Mouse (Mus musculus) kidney, adult 2 months (tissue): ENCODE measurements at regions not wholly inside any gene's neighbourhood (a gene's known extent, or its start where the extent isn't known, plus 50 kb on each side); places are given as distances from the start of the nearest gene placed in this dataset.

Experiments
- DNase-seq: peaks from one replicate; pipeline ENCODE4 v3.0.0; 2021
- H3K27ac ChIP-seq: fragments of 200-500 bp; 2 replicates; pipeline ENCODE4 v1.5.1; 2012; ENCODE audit warnings: low read depth, low read length, control low read depth, inconsistent platforms; ENCODE audit not compliant: insufficient read depth
- H3K27me3 ChIP-seq: fragments of 200-500 bp; replicated peaks from 2 replicates; pipeline ENCODE4 v1.6.1; 2012; ENCODE audit warnings: mild to moderate bottlenecking, moderate library complexity, low read length, inconsistent platforms; ENCODE audit not compliant: control insufficient read depth, insufficient read depth
- H3K36me3 ChIP-seq: fragments of 200-500 bp; 2 replicates; pipeline ENCODE4 v1.6.1; 2012; ENCODE audit warnings: mild to moderate bottlenecking, moderate library complexity, low read length, inconsistent platforms; ENCODE audit not compliant: control insufficient read depth, insufficient read depth
- H3K4me1 ChIP-seq: fragments of 200-500 bp; 2 replicates; pipeline ENCODE4 v1.6.1; 2011; ENCODE audit warnings: low read length; ENCODE audit not compliant: control insufficient read depth, insufficient read depth
- H3K4me3 ChIP-seq: fragments of 200-500 bp; 2 replicates; pipeline ENCODE4 v1.5.1; 2011; ENCODE audit warnings: mild to moderate bottlenecking, low read depth, low read length, control low read depth; ENCODE audit not compliant: insufficient read depth
- CTCF ChIP-seq: fragments of 200-500 bp; conservative IDR thresholded peaks from 2 replicates; pipeline ENCODE4 v1.5.1; 2011; ENCODE audit warnings: low read depth, mild to moderate bottlenecking, control low read depth, low read length, moderate library complexity, mixed read lengths; ENCODE audit not compliant: insufficient read depth, insufficient read length
- POLR2A ChIP-seq: fragments of 200-500 bp; IDR thresholded peaks from one replicate; pipeline ENCODE4 v1.6.1; 2011; ENCODE audit warnings: low read depth, low read length, control low read depth
- WGBS: fragments of 180-500 bp; shearing (Covaris S2); methylation state at CpG from one replicate; pipeline ENCODE4 v1.1.7; 2018; 5-methylcytosine and 5-hydroxymethylcytosine counted together

DNA sequence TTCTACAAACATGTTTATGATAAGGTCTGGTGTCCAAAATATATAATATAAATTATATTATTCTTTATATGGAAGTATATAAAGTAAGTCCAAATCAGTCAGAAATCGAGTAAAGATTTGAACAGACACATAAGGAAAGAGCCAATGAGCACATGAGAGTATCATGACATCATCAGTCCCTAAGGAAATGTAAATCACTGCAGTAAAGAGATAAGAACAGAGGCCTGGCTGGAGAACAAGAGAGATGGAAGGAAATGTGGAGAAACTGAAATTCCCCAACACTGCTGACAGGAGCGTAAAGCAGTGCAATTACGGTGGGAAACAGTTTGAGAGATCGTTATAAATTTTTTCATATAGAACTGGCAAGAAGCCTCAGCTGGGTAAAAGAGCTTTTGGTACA, 306.2 kb upstream of the Tbx3 start:
- Histone ChIP-seq H3K27ac (no peak overlapping the region), H3K4me3 (no peak overlapping the region), H3K4me1 (no peaks in the 10 kb centered on the region), H3K27me3 (no peaks in the 10 kb centered on the region), H3K36me3 (no peaks in the 10 kb centered on the region)
- no peak for TF ChIP-seq POLR2A
- no peak for TF ChIP-seq CTCF
- 46% methylated on average over 4 of the region's 4 CpGs for WGBS
- no peak for DNase-seq

- WGBS: 72% methylated on average over 6 of the region's 6 CpGs
Measured at GRCm38 (mm10) chr5:119365157-119365556, 305.3 kb upstream of the Tbx3 start.

GRCm38 (mm10) chr5:119366296-119366695, 304.2 kb upstream of the Tbx3 start:
- DNase-seq: peak; percentile 45
- Histone ChIP-seq H3K4me1 (no peaks in the 10 kb centered on the region), H3K36me3 (no peaks in the 10 kb centered on the region), H3K27ac (no peak overlapping the region), H3K27me3 (no peaks in the 10 kb centered on the region), H3K4me3 (no peak overlapping the region)
- TF ChIP-seq POLR2A (no peak), CTCF (no peak)
- 53% methylated on average over 5 of the region's 5 CpGs for WGBS

More at GRCm38 (mm10) chr5:119365157-119365556, 305.3 kb upstream of the Tbx3 start:
- no peak for TF ChIP-seq CTCF
- no peak for TF ChIP-seq POLR2A
- no peak overlapping the region for H3K4me3 ChIP-seq
- H3K27me3 ChIP-seq: no peaks in the 10 kb centered on the region
- no peak overlapping the region for H3K27ac ChIP-seq
- no peaks in the 10 kb centered on the region for H3K36me3 ChIP-seq
- H3K4me1 ChIP-seq: no peaks in the 10 kb centered on the region
- DNase-seq: no peak

DNA sequence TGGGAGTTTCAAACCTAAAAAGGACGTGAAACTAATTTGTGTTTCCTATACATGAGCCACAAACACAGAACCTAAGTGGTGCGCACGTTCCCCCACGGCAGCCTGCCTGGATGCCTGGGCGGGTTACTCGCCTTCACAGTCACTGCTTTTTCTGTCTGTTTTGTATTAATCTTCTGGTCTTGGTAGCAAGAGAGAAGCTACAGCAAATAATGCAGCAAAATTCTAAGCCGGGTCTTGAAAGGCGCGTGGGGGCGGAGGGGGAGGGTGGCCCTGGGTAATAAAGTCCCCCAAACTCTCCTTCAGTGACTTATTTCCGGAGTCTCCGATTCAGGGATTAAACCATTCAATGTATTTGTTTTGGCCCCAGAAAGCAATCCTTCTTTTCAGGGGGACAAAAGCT, 300.0 kb upstream of the Tbx3 start:
- H3K27me3 ChIP-seq: no peaks in the 10 kb centered on the region
- no peaks in the 10 kb centered on the region for H3K4me1 ChIP-seq
- no peaks in the 10 kb centered on the region for H3K36me3 ChIP-seq
- H3K4me3 ChIP-seq: no peak overlapping the region
- DNase-seq: no peak
- no peak overlapping the region for H3K27ac ChIP-seq
- 57% methylated on average over 12 of the region's 12 CpGs for WGBS
- TF ChIP-seq CTCF: no peak
- TF ChIP-seq POLR2A: no peak

- H3K27me3 ChIP-seq: no peaks in the 10 kb centered on the region
- no peak overlapping the region for H3K27ac ChIP-seq
- H3K36me3 ChIP-seq: no peaks in the 10 kb centered on the region
- no peak overlapping the region for H3K4me3 ChIP-seq
- no peak for TF ChIP-seq CTCF
- no peak for TF ChIP-seq POLR2A
- DNase-seq: no peak
- 37% methylated on average over 16 of the region's 16 CpGs for WGBS
- H3K4me1 ChIP-seq: no peaks in the 10 kb centered on the region
Measured at GRCm38 (mm10) chr5:119370931-119371330, 299.5 kb upstream of the Tbx3 start.

- no peaks in the 10 kb centered on the region for H3K27me3 ChIP-seq
- no peaks in the 10 kb centered on the region for H3K4me1 ChIP-seq
- 81% methylated on average over 24 of the region's 24 CpGs for WGBS
- no peaks in the 10 kb centered on the region for H3K36me3 ChIP-seq
- no peak overlapping the region for H3K27ac ChIP-seq
- H3K4me3 ChIP-seq: no peak overlapping the region
- no peak for DNase-seq
- no peak for TF ChIP-seq CTCF
- TF ChIP-seq POLR2A: no peak
Measured at GRCm38 (mm10) chr5:119373774-119374700, 296.4 kb upstream of the Tbx3 start.

GRCm38 (mm10) chr5:119374861-119375260, 295.6 kb upstream of the Tbx3 start:
- TF ChIP-seq CTCF (no peak), POLR2A (no peak)
- Histone ChIP-seq H3K27me3 (no peaks in the 10 kb centered on the region), H3K27ac (no peak overlapping the region), H3K4me3 (no peak overlapping the region), H3K36me3 (no peaks in the 10 kb centered on the region), H3K4me1 (no peaks in the 10 kb centered on the region)
- WGBS: 91% methylated on average over 3 of the region's 3 CpGs
- DNase-seq: no peak
